Mouse (Mus musculus) kidney, embryonic 14.5 days (tissue): ENCODE data around the gene Mxd3. TPM values are rescaled to one million over a fixed set of nuclear protein-coding genes. Genes with fewer than 3 reads are reported as not detected.

Source experiments
- ATAC-seq: fragments of 200-750 bp; cut with Nextera tagmentation; 2 replicates; pipeline ENCODE4 v1.8.0; 2017; ENCODE audit warnings: moderate number of reproducible peaks, mild to moderate bottlenecking, moderate TSS enrichment, moderate library complexity; ENCODE audit not compliant: low FRiP score, low TSS enrichment
- H3K27ac ChIP-seq: fragments of 300-500 bp; sonication (generic); 2 replicates; pipeline ENCODE4 v1.5.1; 2014; ENCODE audit warnings: low read depth, mild to moderate bottlenecking, low read length, moderate library complexity, mixed read lengths
- H3K27me3 ChIP-seq: fragments of 300-500 bp; sonication (generic); 2 replicates; pipeline ENCODE4 v1.6.1; 2014; ENCODE audit warnings: mild to moderate bottlenecking, low read length; ENCODE audit not compliant: control insufficient read depth, insufficient read depth
- H3K36me3 ChIP-seq: fragments of 300-500 bp; sonication (generic); 2 replicates; pipeline ENCODE4 v1.6.1; 2014; ENCODE audit warnings: low read length, mixed read lengths; ENCODE audit not compliant: control insufficient read depth, insufficient read depth
- H3K4me1 ChIP-seq: fragments of 300-500 bp; sonication (generic); 2 replicates; pipeline ENCODE4 v1.6.1; 2014; ENCODE audit warnings: low read length, mixed read lengths; ENCODE audit not compliant: control insufficient read depth, insufficient read depth
- H3K4me2 ChIP-seq: fragments of 300-500 bp; sonication (generic); replicated peaks from 2 replicates; pipeline ENCODE4 v1.6.1; 2014; ENCODE audit warnings: low read depth, mild to moderate bottlenecking, low read length
- H3K4me3 ChIP-seq: fragments of 300-500 bp; sonication (generic); 2 replicates; pipeline ENCODE4 v1.5.1; 2014; ENCODE audit warnings: mild to moderate bottlenecking, low read length
- H3K9ac ChIP-seq: fragments of 300-500 bp; sonication (generic); 2 replicates; pipeline ENCODE4 v1.6.1; 2014; ENCODE audit warnings: low read depth, mild to moderate bottlenecking, low read length, moderate library complexity
- H3K9me3 ChIP-seq: fragments of 300-500 bp; sonication (generic); 2 replicates; pipeline ENCODE4 v1.6.1; 2016; ENCODE audit warnings: low read length; ENCODE audit not compliant: control insufficient read depth
- WGBS: fragments of 180-500 bp; shearing (Covaris S2); extraction: QIAGEN DNeasy Blood & Tissue Kit; methylation state at CpG from one replicate; pipeline ENCODE4 v1.1.7; 2014; 5-methylcytosine and 5-hydroxymethylcytosine counted together
- polyA plus RNA-seq: library from polyadenylated mRNA; unstranded; fragments of >200 nt; fragmentation: Nextera tagmentation; extraction: Ambion mirVana; gene quantifications from 2 replicates; pipeline ENCODE4 v1.2.1, GENCODE M21; 2014

Gene Mxd3
- polyA plus RNA-seq, 1 experiment from 2014 or later: 25.7 TPM

- peaks cover 32% of the 10 kb centered on the region for H3K36me3 ChIP-seq
- H3K4me3 ChIP-seq: no peak overlapping the region
- WGBS: 51% methylated on average over 4 of the region's 4 CpGs
- peaks cover 31% of the 10 kb centered on the region for H3K4me1 ChIP-seq
- H3K27me3 ChIP-seq: no peaks in the 10 kb centered on the region
- no peak overlapping the region for H3K9ac ChIP-seq
- H3K27ac ChIP-seq: no peak overlapping the region
- H3K4me2 ChIP-seq: no peak overlapping the region
- H3K9me3 ChIP-seq: no peaks in the 10 kb centered on the region
- no peak for ATAC-seq
These were observed 2.5 kb downstream of the Mxd3 start for GRCm38 (mm10) chr13:55327169-55327568.

- WGBS: 71% methylated on average over 11 of the region's 11 CpGs
- H3K36me3 ChIP-seq: peaks cover 32% of the 10 kb centered on the region
- H3K9ac ChIP-seq: no peak overlapping the region
- no peak overlapping the region for H3K4me2 ChIP-seq
- H3K9me3 ChIP-seq: no peaks in the 10 kb centered on the region
- H3K27me3 ChIP-seq: no peaks in the 10 kb centered on the region
- H3K4me3 ChIP-seq: no peak overlapping the region
- no peak overlapping the region for H3K27ac ChIP-seq
- H3K4me1 ChIP-seq: peaks cover 31% of the 10 kb centered on the region
- ATAC-seq: no peak
These were observed 4.0 kb downstream of the Mxd3 start for GRCm38 (mm10) chr13:55325596-55325995.

- peak; percentile 12; the same call in 1 of the 2 replicates for ATAC-seq
- H3K27me3 ChIP-seq: no peaks in the 10 kb centered on the region
- peak overlapping the region; percentile 93 for H3K4me2 ChIP-seq
- H3K4me3 ChIP-seq: peak overlapping the region; percentile 74
- peak overlapping the region; percentile 84 for H3K27ac ChIP-seq
- H3K9ac ChIP-seq: peak overlapping the region; percentile 86
- no peaks in the 10 kb centered on the region for H3K9me3 ChIP-seq
- peaks cover 60% of the 10 kb centered on the region for H3K36me3 ChIP-seq
- peaks cover 24% of the 10 kb centered on the region; the same call in 1 of the 2 replicates for H3K4me1 ChIP-seq
- WGBS: under 1% methylated on average over 31 of the region's 31 CpGs
These were observed 7.3 kb downstream of the Mxd3 start for GRCm38 (mm10) chr13:55322130-55322825.

GRCm38 (mm10) chr13:55321434-55322129 lies 8.0 kb downstream of the Mxd3 start, which contains the start of gene Rab24:
Rab24 (minus strand) TSS chr13:55321946.
- peaks cover 20% of the 10 kb centered on the region; the same call in 1 of the 2 replicates for H3K4me1 ChIP-seq
- peak within 1 kb of the TSS; percentile 74 for H3K4me3 ChIP-seq
- peak within 1 kb of the TSS; percentile 86 for H3K9ac ChIP-seq
- under 1% methylated on average over 70 of the region's 73 CpGs for whole genome bisulfite sequencing
- H3K9me3 ChIP-seq: no peaks in the 10 kb centered on the region
- no peaks in the 10 kb centered on the region for H3K27me3 ChIP-seq
- H3K27ac ChIP-seq: peak within 1 kb of the TSS; percentile 84
- H3K4me2 ChIP-seq: peak within 1 kb of the TSS; percentile 93
- ATAC-seq: peak; percentile 89
- H3K36me3 ChIP-seq: peaks cover 66% of the 10 kb centered on the region

GRCm38 (mm10) chr13:55319931-55320533 lies 9.6 kb downstream of the Mxd3 start, which contains the start of gene Prelid1:
Prelid1 (plus strand) TSS chr13:55320500.
- peak within 1 kb of the TSS; percentile 86 for H3K9ac ChIP-seq
- ATAC-seq: no peak
- peak within 1 kb of the TSS; percentile 93 for H3K4me2 ChIP-seq
- 82% methylated on average over 4 of the region's 4 CpGs for WGBS
- peaks cover 67% of the 10 kb centered on the region for H3K36me3 ChIP-seq
- no peaks in the 10 kb centered on the region for H3K9me3 ChIP-seq
- peak within 1 kb of the TSS; percentile 62; the same call in 1 of the 2 replicates for H3K27ac ChIP-seq
- H3K4me1 ChIP-seq: peaks cover 20% of the 10 kb centered on the region; the same call in 1 of the 2 replicates
- H3K27me3 ChIP-seq: no peaks in the 10 kb centered on the region
- H3K4me3 ChIP-seq: peak within 1 kb of the TSS; percentile 74

GRCm38 (mm10) chr13:55318351-55318750 lies 11.3 kb downstream of the Mxd3 start:
- Histone ChIP-seq H3K4me3 (no peak overlapping the region), H3K27ac (no peak overlapping the region), H3K9ac (no peak overlapping the region), H3K27me3 (no peaks in the 10 kb centered on the region), H3K4me1 (peaks cover 17% of the 10 kb centered on the region; the same call in 1 of the 2 replicates), H3K4me2 (no peak overlapping the region), H3K9me3 (no peaks in the 10 kb centered on the region), H3K36me3 (peaks cover 70% of the 10 kb centered on the region)
- WGBS: 79% methylated on average over 3 of the region's 3 CpGs
- no peak for ATAC-seq

GRCm38 (mm10) chr13:55314891-55315412 lies 14.7 kb downstream of the Mxd3 start:
- H3K27ac ChIP-seq: no peak overlapping the region
- 84% methylated on average over 2 of the region's 2 CpGs for WGBS
- H3K4me1 ChIP-seq: no peaks in the 10 kb centered on the region
- no peaks in the 10 kb centered on the region for H3K27me3 ChIP-seq
- H3K4me2 ChIP-seq: no peak overlapping the region
- no peaks in the 10 kb centered on the region for H3K9me3 ChIP-seq
- H3K9ac ChIP-seq: no peak overlapping the region
- ATAC-seq: no peak
- no peak overlapping the region for H3K4me3 ChIP-seq
- H3K36me3 ChIP-seq: peaks cover 95% of the 10 kb centered on the region

GRCm38 (mm10) chr13:55313051-55313450 lies 16.6 kb downstream of the Mxd3 start:
- H3K27me3 ChIP-seq: no peaks in the 10 kb centered on the region
- H3K27ac ChIP-seq: no peak overlapping the region
- WGBS: 64% methylated on average over 9 of the region's 9 CpGs
- no peak for ATAC-seq
- no peak overlapping the region for H3K9ac ChIP-seq
- H3K4me1 ChIP-seq: no peaks in the 10 kb centered on the region
- no peak overlapping the region for H3K4me2 ChIP-seq
- H3K9me3 ChIP-seq: no peaks in the 10 kb centered on the region
- no peak overlapping the region for H3K4me3 ChIP-seq
- peaks cover 90% of the 10 kb centered on the region for H3K36me3 ChIP-seq
